Mouse (Mus musculus) bone marrow macrophage, adult 2 months (primary cell): Measurements from ENCODE around the gene Nup210l.

Source experiments
- CTCF ChIP-seq: IDR thresholded peaks from 2 replicates; pipeline ENCODE4 v1.5.1; 2012; ENCODE audit warnings: low read depth, mild to moderate bottlenecking, low read length, moderate library complexity
- POLR2A ChIP-seq: IDR thresholded peaks from 2 replicates; pipeline ENCODE4 v1.6.1; 2012; ENCODE audit warnings: mild to moderate bottlenecking, low read depth, low read length, borderline replicate concordance

GRCm38 (mm10) chr3:90134993-90135392, 31.1 kb downstream of the Nup210l start:
- TF ChIP-seq POLR2A (no peak), CTCF (no peak)
